Mouse (Mus musculus) kidney, adult 2 months (tissue): ENCODE data around the gene Pde3a.

Experiments
- CTCF ChIP-seq: fragments of 200-500 bp; conservative IDR thresholded peaks from 2 replicates; pipeline ENCODE4 v1.5.1; 2011; ENCODE audit warnings: low read depth, mild to moderate bottlenecking, control low read depth, low read length, moderate library complexity, mixed read lengths; ENCODE audit not compliant: insufficient read depth, insufficient read length
- POLR2A ChIP-seq: fragments of 200-500 bp; IDR thresholded peaks from one replicate; pipeline ENCODE4 v1.6.1; 2011; ENCODE audit warnings: low read depth, low read length, control low read depth

- no peak for TF ChIP-seq CTCF
- TF ChIP-seq POLR2A = no peak
Measured at GRCm38 (mm10) chr6:141380927-141381326, 131.9 kb downstream of the Pde3a start.
